Mouse (Mus musculus): ENCODE data around the gene Igsf8.

DNA sequence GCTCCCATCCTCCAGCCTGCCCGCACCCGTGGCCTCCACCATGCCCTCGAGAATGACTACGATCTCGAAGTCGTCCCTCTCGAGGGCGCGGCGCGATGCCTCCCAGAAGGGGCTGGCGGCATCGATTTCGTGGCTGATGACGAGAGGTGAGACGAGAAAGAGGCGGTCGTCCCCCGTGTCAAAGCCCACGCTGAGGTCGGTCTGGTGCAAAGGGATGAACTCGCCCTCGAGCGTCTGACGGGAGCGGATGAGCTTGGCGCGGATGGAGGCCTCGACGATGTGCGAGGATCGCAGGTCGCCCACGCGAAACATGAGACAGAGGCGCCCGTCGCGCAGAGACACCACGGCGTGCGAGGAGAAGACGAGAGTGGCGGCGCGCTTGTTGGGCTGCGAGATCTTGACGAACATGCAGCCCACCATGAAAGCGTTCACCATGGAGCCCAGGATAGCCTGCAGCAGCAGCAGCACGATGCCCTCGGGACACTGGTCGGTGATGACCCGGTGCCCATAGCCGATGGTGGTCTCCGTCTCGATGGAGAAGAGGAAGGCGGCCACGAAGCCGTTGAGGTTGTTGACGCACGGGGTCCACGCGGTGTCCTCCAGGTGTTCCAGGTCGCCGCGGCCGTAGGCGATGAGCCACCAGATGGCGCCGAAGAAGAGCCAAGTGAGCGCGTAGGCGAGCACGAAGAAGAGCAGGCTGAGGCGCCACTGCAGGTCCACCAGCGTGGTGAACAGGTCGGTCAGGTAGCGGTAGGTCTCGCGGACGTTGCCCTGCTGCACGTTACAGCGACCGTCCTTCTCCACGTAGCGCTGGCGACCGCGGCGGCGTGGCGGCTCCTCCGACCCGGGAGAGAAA, 64.5 kb downstream of the Igsf8 start:
- TF ChIP-seq POLR2A (IDR thresholded peaks at IDR 0.05; ENCODE audit: low read depth, low read length) (no peak), CTCF (IDR thresholded peaks at IDR 0.05; ENCODE audit: extremely low read depth, insufficient read depth, insufficient read length, insufficient replicate concordance) (peak; percentile 66; the same call in 1 of the 2 replicates)
